Mouse (Mus musculus) heart, adult 18-20 months (tissue): ENCODE results near the gene AA986860. TPM values are rescaled to one million over a fixed set of nuclear protein-coding genes. Genes with fewer than 3 reads are reported as not detected.

Experiments
- DNase-seq, 2 experiments: peaks; one replicate each; pipeline ENCODE4 v3.0.0; 2021 to 2022; ENCODE audit warnings: mixed read lengths in 1 of 2
- long read RNA-seq, 2 experiments: library from polyadenylated mRNA; stranded (forward); transcript quantifications; one replicate each; pipeline ENCODE4 v2.0.0; 2021
- total RNA-seq, 2 experiments: library from RNA; stranded (reverse); gene quantifications; 2 replicates each; pipeline ENCODE4 v1.2.3; 2021

AA986860 gene
- total RNA-seq, result under 1 TPM; 0.45 to 0.77 TPM
- long read RNA-seq, experiment 1, partial matches to known transcripts, result 0 of 1 reads
- long read RNA-seq, experiment 1, other reads (novel, unspliced or antisense), result 1 of 1 reads
- long read RNA-seq, experiment 2, result 0 reads

DNA sequence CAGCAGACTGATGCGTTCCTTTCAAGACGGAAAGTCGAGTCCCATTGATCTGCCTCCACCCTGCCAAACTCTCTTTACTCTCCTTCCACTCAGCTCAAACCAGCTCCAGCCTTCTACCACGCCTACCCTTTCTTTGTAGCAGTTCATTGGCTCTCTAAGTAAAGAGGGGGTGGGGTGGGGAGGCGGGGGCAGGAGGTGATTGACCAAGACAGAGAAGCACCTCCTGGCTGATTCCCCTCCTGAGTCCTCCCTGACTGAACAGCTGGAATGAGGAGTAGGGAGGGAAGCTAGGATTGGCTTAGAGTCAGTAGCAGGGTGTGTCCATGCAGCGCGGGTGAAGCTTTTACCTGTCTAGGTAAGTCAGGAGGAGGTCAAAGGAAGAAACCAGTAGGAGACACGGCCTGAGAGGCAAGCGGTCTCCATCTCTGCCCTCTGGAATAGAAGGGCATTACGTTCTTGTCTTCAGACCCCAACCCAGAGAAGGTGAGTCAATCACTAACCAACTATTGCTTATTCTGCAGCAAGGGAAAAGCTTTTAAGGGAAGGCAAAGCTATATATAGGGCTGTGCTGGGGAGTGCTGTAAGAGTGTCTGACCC lies at the start of gene AA986860:
AA986860 (plus strand) TSS at position 236 of the 597 bp plus-strand sequence.
- no peak for DNase-seq

DNA sequence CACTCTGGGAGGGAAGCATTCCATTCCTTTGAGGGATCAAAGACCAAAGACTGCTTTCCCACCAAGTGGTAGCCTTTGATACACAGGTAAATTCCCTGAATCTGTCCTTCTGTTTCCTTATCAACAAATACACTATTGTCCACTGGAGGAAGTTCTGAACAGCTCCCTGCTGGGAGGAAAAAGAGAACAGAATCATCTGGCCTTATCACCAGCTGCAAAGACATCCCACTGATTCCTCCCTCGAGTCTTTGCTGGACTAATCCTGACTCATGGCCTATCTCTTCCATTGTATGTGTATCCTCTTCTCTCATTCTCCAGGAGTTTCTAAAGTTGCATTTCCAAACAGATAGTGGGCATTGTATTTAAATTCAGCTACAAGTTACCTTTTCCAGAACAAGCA lies 47.9 kb upstream of the AA986860 start:
- DNase-seq, result no peak

DNA sequence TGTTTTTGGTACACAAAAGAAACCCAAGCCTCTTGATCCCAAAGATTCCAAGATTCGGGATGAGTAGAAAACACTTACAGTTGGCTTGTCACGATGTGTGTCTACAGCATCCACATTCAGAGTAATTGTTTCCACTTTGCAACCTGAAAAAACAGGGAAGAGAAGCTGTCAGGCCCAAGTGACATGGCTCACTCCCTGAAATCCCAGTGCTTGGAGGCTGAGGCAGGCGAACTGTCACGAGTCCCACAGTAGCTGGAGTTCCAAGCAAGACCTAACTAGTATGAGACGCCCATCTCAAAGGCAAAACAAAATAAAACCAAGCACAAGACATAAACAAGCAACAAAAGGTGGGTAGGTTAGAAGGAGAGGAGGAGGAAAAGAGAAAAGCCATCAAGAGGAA lies 33.2 kb upstream of the AA986860 start:
- no peak for DNase-seq

DNA sequence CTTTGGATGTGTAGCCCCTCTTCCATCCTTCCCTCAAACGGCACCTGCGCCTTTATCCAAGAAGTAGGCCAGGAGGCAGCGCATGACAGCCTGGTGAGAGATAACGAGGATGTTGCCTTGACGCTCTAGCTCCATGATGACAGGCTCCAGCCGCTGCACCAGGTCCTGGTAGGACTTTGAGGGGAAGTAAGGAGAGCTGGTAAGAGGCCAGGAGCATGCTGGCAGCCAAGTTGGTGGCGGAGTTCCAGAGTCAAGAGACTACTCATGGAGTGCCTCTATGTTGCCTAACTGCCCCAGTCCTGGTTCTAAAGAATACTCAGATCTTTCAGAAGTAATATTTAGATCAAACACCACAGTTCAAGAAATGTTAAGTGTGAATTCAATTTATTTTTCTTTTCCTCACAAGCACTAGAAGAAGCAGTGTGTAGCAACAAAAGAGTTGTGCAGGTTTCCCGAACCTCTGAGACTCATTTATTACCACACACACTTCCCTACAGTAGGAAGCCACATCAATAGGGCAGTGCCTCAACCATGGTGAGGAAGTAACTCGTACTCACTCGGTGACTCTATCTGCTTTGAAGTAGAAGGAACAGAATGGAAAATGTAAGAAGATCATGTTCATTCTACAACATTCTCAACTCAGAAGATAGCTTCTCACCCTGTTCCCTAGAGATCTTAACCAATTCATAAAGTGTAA lies 31.7 kb upstream of the AA986860 start:
- DNase-seq, result peak; percentile 87

DNA sequence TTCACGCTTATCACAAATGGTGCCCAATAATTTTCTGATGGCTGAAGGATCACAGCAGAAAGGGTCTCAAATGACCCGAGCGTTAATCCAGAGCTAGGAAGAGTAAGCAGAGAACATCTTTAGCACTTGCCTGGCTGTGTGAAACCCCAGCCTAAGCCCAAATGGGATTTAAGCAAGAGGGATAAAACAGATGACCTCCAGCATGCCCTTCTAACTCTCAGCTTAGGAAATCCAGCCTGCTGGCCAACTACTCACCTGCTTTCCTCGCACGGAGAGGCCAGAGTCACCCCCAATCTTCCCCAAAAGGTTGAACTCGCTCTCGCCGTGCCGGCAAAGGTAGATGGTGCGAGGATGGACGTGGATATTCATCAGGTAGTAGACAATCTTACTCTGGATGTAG lies 29.8 kb upstream of the AA986860 start:
- peak in 1 of 2 experiments; percentile 13 for DNase-seq

DNA sequence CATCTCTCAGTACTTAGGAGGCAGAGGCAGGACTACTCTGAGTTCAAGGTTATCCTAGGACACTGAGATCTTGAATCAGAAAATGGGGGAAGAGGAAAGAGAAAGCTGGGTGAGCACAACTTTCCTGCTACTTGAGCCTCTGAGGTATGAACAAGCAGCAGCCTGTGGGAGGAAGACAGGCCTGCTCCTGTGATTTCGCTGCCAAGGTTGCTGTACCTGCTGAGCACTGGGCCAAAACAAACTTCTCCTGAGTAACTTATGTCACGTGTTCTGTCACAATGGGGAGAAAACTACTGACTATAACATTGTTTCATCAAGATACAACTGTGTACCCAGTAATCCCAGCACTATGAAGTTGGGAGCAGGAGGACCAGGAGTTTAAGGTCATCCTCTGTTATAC lies 28.2 kb upstream of the AA986860 start:
- no peak for DNase-seq

DNA sequence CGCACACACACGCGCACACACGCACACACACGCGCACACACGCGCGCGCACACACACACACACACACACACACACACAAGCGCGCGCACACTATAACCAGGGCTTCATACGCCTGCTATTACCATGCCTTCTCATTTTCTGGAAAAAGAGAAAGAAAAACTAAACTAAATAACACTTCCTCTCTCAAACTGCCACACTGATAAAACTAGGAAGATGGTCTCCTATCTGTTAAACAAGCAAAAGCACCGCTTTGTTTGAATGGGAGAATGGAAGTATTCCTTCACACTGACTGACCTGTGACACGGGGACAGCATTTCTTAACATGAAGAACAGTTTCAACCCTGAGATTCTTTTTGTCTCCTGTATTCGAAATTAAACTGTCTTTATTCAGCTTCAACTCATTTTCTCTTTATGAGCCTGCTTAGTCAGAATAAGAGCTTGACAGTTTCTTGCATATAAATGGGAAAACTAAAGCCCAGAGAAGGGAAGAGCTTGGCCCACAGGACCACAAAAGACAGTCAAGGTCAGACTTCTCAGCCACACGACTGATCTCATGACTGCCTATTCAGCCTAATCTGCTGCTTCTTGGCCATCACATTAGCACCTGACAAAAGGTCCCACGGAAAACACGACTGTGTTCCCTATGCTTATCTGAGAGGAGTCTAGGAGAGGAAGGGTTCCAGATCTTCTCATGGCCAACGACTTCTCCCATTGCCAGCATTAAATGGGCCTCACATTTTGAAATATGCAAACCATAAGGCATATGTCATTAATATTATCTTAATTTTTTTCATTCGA lies 21.3 kb upstream of the AA986860 start:
- DNase-seq, result peak; percentile 62

DNA sequence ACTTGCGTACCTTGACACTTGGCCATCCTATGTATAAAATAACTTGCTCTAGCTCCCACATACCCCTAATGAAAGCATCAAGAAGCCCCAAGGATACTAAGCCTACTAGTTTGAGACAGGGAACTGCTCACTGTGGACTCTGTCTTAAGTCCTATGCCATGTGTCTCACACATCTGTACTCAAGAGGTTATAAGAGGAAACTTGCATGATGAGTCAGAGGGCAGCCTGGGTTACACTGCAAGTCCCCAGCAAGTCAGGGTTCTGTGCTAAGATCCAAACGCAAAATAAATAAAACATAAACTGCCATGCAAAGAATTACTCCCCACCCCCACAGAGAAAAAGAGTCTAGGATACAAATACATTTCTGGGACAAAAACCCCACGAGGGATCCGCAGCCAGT lies 17.7 kb upstream of the AA986860 start:
- no peak for DNase-seq

DNA sequence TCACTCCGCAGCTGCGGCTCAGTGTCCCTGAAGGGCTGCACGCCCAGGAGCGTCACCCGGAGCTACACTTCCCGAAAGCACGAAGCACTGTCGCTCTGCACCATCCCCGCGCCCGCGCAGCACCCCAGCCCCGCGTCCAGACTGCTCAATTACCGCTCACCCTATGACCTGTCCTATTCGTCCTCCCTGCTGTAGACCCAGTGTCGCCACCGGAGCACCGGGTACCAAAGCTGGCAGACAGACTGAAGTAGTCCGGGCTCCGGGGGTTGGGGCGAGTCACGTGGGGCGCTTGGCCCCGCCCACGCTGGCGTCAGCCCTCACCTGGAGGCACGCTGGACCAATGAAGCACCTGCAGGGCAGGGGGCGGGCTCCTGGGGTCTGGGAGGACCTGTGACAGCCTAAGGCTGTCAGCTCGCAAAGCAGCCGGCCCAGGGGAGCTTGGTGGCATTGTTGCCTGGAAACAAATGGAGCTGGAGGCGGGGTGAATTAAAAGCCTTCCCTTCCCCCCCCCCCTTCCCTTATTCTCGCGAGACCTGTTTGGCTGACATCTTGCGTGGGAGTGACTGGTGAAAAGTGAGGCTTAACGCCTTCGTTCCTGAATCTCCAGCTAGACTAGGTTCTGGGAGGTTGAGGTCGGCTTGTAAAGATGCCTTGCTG lies 16.1 kb upstream of the AA986860 start, which contains the start of gene Gm29427:
Gm29427 (minus strand) TSS at position 239 of the 657 bp plus-strand sequence.
- DNase-seq, result peak; percentile 95 to 96

DNA sequence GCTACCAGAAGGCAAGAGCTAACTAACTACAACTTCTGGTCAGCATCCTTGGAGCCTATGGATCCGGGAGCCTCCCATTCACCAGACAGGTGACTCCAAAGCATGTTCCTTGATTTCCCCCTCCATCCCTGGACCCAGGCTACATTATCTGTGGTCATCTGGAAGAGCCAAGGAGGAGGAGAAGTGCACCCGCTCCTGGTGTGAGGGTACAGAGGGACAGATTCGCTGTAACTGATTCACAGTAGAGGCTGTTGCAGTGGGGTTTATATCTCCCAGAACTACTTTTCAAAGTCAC lies 15.6 kb upstream of the AA986860 start:
- no peak for DNase-seq

DNA sequence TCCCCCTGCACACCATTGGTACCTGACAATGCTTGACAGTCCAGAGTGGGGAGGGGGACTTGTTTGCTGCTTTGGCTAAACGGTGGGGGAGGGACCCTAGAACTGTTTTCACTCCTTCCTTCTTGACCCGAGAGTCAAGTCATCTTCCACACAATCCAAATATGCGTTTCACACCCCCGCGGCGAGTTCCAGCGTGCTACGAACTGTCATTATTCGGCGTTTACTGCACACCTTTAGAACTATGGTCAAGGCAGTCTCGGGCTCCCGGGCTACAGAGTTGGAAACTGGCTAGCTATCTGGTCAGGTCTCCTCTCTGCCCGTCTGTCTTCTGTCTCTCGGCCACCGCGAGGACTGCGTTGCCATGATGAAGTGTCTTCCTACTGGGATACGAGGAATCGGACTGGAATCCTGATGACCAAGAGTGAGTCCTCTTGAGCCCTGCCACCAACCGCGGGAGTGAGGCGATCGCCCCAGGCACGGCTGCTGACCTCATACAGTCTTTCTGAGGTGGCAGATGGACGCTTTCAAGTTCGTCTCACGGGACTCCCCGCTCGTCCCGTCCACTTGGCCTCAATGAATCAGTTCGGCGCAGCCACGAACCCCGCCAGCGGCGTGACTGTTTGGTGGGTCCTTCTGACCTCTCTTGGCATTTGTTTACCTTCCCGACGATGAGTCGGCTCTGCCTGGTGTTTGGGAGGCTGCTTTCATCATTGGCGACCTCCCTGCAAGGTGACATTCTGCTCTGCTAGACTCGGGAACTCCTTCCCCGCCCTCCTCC lies 15.1 kb upstream of the AA986860 start:
- DNase-seq, result peak in 1 of 2 experiments; percentile 55

DNA sequence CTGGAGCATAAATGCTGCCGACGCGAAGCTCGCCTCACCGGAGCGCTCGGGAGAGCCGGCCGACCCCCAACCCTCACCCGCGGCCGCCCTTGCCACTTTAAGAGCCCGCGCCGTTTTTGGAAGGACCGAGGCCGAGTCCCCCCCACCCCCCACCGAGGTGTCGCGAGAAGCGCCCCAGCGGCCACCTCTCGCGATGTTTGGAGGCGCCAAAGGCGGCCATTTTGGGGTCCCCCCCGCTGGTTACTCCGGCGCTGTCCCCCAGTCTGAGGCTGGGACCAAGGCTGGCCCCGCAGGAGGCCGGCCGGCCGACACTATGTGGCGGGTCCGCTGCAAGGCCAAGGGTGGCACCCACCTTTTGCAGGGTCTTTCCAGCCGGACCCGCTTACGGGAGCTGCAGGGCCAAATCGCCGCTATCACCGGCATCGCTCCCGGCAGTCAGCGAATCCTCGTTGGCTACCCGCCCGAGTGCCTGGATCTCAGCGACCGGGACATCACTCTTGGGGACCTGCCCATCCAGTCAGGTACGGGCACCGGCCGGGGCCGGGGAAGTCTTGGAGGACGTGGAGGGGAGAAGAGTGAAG lies 14.4 kb upstream of the AA986860 start, which contains the start of gene Yod1:
Yod1 (plus strand) TSS at position 37 of the 581 bp plus-strand sequence.
- DNase-seq, result peak; percentile 91 to 92

DNA sequence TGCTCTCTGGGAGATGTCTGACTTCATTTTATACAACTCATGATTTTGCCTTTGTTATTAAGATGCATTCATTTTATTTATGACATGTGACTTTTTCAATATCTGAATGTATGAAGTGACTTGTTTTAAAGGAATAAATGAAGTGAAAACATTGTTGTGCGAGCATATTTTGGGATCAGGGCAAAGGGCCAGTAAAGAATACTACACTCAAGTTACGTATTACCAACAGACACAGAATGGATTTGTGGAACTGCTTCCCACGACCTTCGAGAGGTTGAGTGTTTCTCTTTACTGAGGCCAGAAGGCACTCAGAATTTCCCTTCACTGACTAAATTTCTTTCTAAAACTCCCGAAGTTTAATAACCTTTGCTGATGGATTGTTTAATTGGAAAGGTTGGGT lies 7.6 kb upstream of the AA986860 start:
- no peak for DNase-seq

DNA sequence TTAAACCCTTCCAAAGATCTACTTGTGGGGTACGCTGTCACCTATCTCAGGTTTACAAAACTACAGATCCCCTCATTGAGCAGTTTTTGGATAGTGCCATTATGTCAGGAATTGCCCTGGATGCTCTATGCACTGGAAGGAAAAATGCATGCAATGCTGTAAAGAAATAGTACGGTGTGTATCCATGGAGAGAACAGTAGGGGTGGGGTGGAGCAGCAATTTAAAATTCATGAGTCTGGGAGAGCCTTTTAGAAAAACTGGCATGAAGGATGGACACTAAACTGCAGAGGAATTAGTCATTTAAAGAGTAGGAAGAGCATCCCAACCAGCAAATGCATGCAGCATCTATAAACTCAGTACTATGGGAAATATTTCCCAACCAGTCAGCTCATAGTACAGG lies 5.4 kb upstream of the AA986860 start:
- DNase-seq, result no peak

DNA sequence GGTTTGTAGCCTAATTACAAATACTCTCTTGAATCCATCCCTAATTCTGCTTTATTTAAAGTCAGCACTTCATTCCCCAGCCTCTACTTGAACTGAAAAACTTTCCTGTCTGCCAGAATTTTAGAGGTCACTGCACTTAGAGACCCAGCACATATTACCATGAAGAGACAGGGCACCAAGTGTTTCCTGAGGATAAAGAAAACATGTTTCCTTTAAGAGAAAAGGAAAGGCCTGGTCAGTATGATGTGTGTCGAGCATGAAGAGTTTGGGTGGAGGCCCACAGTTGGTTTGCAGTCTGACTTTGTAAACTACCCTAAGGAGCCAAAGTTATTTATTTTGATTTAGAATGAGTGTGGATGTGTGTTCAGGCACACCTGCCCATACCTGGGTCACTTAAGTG lies 3.7 kb upstream of the AA986860 start:
- DNase-seq, result no peak

DNA sequence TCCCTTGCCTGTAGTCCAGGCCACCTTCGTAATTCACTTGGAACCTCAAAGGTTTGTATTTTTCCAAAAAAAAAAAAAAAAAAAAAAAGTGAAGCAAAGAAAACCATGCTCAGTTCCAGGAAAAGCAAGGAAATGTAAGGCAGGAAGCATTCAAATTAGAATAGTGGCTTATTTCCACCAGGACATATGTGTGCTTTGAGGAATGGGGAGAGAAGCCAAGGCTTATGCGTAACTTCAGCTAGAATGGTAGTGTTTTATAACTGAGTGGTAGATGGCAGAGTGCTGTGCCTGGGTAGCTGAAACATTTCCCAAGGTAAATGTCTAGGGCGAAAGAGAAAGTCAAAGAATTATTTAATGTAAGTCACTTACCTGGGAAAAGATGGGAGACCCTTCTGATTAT lies 3.1 kb upstream of the AA986860 start:
- DNase-seq, result no peak

DNA sequence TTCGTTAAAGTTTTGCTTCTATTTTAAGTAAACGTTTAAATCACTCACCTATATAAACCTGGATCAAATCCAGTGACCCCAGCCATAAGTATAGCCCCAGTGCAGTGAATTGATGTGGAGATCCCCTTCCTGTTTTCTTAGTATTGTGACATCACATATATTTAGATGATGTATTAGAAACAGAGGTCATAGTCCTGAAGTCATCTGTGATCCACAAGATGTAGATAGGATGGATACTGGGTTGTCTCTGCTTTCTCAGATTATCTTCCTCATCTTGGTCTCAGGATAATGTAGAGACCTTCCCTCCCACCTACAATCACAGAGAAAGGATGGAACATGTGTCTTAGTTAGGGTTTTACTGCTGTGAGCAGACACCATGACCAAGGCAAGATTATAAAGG lies 2.6 kb upstream of the AA986860 start, which contains the start of gene Pfkfb2:
Pfkfb2 (minus strand) TSS at position 101 of the 400 bp plus-strand sequence.
- no peak for DNase-seq

DNA sequence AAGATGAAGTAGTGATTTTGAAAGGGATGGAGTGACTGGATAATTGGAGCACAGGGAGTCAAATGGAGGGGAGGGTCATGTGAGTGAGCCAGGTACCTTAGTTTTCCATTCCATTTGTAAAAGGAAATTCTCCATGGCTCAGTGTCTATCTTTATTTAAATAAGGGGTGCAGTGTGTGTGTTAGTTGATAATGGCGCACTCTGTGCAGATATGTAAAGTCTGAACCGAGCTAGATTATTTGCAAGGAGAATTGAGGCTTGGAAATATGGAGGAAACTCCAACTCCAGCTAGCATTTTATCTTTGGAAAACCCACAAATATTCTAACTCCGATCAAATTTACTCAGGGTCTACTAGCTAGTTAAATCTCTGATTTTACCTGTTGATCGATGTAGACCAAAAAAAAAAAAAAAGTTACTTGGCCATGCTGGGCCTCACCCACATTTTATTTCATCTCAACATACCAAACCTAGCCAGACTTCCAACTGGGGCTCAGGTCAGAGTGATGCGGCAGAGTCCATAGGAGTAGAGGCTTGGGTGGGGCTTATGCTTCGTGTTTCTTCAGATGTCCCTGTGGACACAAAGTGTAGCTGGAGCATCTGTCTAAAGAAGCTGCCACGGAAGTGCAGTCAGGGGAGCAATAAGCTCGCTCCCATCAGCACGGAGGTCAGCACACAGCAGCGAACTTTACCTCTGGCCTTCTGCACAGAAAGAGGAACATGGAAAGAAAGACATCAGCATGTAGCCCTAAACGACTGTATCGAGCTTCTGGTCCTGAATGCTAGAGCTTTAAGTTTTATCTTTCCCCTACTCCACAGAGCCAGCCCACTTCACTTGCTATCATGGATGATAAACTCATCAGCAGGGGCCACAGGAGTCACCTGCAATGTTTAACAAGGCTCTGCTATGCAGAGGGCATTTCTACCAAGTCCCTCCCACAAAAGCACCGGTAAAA lies 1.2 kb downstream of the AA986860 start:
- no peak for DNase-seq

DNA sequence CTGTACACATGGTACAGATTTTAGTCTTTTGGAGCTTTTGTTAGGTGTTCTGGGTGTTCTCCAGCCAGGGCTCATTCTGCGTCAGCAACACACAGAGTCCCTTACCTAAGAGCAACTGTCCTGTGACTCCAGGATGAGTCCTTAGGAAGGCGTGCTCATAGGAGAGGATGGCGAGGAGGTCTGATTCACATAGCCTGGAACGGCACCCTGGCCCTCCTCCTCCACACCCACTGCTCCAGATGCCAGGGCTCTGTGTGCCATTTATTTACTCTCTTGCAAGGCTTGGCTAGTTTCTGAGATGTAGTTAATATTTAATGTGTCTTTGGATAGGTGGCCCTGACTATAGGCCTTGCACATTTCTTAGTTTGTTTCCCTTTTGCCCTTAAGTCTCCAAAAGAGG lies 1.9 kb downstream of the AA986860 start:
- DNase-seq, result no peak

DNA sequence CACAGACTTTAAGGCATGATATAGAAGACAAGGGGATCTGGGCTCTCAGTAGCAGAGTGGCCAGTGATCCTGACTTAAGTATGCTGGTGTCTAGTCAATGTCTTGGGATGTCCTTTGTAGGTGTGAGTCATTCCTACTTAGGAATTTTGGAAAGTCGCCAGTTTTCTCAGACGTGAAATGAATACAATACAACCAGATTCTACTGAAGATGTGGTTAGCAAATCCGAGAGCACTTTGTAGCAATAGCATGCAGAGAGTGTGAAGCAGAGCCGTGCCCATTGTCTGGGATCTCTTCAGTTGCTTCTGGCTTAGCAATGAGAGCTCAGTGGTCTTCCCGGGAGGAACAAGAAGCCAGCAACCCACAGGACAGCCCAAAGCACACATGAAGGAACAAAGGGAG lies 2.7 kb downstream of the AA986860 start:
- DNase-seq, result no peak
